Mouse (Mus musculus) limb, embryonic 12.5 days (tissue): ENCODE measurements around the gene Fgf12. TPM values are rescaled to one million over a fixed set of nuclear protein-coding genes. Genes with fewer than 3 reads are reported as not detected.

Experiments
- ATAC-seq: fragments of 200-750 bp; cut with Nextera tagmentation; 2 replicates; pipeline ENCODE4 v1.8.0; 2017; ENCODE audit warnings: low read depth, moderate TSS enrichment; ENCODE audit not compliant: insufficient number of reproducible peaks, insufficient read depth, low FRiP score, low TSS enrichment
- H3K27ac ChIP-seq: fragments of 300-500 bp; sonication (generic); 2 replicates; pipeline ENCODE4 v1.5.1; 2016; ENCODE audit warnings: mild to moderate bottlenecking, moderate library complexity
- H3K27me3 ChIP-seq: fragments of 300-500 bp; sonication (generic); 2 replicates; pipeline ENCODE4 v1.6.1; 2016; ENCODE audit warnings: mild to moderate bottlenecking, moderate library complexity
- H3K36me3 ChIP-seq: fragments of 300-500 bp; sonication (generic); 2 replicates; pipeline ENCODE4 v1.6.1; 2016; ENCODE audit warnings: mild to moderate bottlenecking, moderate library complexity
- H3K4me1 ChIP-seq: fragments of 300-500 bp; sonication (generic); replicated peaks from 2 replicates; pipeline ENCODE4 v1.6.1; 2016
- H3K4me2 ChIP-seq: fragments of 300-500 bp; sonication (generic); 2 replicates; pipeline ENCODE4 v1.6.1; 2016; ENCODE audit warnings: mild to moderate bottlenecking, moderate library complexity
- H3K4me3 ChIP-seq: fragments of 300-500 bp; sonication (generic); replicated peaks from 2 replicates; pipeline ENCODE4 v1.5.1; 2016; ENCODE audit warnings: mild to moderate bottlenecking
- H3K9ac ChIP-seq: fragments of 300-500 bp; sonication (generic); replicated peaks from 2 replicates; pipeline ENCODE4 v1.6.1; 2016; ENCODE audit warnings: mild to moderate bottlenecking, moderate library complexity
- H3K9me3 ChIP-seq: fragments of 300-500 bp; sonication (generic); 2 replicates; pipeline ENCODE4 v1.6.1; 2016; ENCODE audit warnings: mild to moderate bottlenecking, moderate library complexity
- WGBS: fragments of 180-500 bp; shearing (Covaris S2); methylation state at CpG from one replicate; pipeline ENCODE4 v1.1.7; 2016; 5-methylcytosine and 5-hydroxymethylcytosine counted together
- polyA plus RNA-seq: library from polyadenylated mRNA; unstranded; fragments of >200 nt; fragmentation: Nextera tagmentation; extraction: Ambion mirVana; gene quantifications from 2 replicates; pipeline ENCODE4 v1.2.1, GENCODE M21; 2016

The Fgf12 gene
- polyA plus RNA-seq, 1 experiment from 2014 or later = 5.2 TPM

DNA sequence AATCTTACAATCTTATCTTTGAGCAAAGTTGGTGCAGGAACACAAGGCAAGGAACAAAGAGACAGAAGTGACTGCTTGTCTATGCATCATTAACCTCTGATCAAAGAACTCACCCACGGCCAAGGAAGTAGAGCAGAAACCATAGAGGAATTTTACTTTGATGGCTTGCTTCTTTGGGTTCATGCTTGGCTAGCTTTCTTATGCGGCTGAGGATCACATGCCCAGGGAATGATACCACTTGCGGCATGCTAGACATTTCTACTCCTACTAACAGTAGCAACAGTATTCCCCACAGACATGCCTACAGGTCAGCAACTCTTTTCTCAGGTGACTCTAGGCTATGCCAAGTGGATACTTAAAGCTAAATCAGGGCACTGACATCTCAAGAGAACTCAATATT is 429.3 kb downstream of the Fgf12 start:
- Histone ChIP-seq H3K36me3 (no peaks in the 10 kb centered on the region), H3K9me3 (no peaks in the 10 kb centered on the region), H3K4me3 (no peak overlapping the region), H3K9ac (no peak overlapping the region), H3K27ac (no peak overlapping the region), H3K27me3 (no peaks in the 10 kb centered on the region), H3K4me1 (no peaks in the 10 kb centered on the region), H3K4me2 (no peak overlapping the region)
- 88% methylated on average over 3 of the region's 3 CpGs for WGBS
- no peak for ATAC-seq

DNA sequence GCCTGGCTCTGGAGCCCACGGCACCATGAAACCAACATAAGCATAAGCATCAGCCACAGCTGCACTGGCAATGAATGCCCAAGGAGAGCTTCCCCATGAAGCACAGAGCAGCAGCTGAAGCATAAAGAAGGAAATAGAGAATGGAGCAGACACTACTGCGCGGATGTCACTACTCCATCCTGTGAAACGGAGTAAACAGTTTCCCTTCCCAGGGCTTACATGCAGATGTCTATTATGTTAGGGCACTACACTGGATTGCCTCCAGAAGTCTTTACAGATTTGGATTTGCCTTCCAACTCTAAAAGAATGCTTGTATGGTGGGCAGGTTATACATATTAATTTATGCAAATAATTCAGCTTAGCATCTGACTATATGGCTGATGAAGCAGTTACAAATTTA is 441.2 kb downstream of the Fgf12 start:
- ATAC-seq = no peak
- Histone ChIP-seq H3K4me3 (no peak overlapping the region), H3K36me3 (no peaks in the 10 kb centered on the region), H3K27ac (no peak overlapping the region), H3K9ac (no peak overlapping the region), H3K4me2 (no peak overlapping the region), H3K27me3 (no peaks in the 10 kb centered on the region), H3K4me1 (no peaks in the 10 kb centered on the region), H3K9me3 (no peaks in the 10 kb centered on the region)
- 93% methylated on average over 4 of the region's 4 CpGs for WGBS

DNA sequence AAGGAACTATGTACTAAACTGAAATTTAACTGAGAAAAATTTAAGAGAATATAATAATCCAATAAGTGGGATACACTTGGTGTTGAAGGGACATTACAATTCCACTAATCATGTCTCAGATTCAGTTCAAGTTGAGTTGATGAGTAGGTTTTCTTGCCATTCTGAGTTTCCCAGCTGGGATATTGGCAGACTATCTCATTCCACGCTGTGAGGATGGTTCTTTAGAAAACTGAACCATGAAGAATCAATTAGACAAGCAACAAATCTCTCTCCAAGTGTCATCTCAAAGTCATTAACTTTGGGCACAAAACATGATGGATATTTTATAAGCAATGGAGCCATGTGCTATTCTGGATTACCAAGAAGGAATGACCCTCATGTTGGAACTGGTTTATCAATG is 449.0 kb downstream of the Fgf12 start:
- H3K4me3 ChIP-seq = no peak overlapping the region
- no peak overlapping the region for H3K9ac ChIP-seq
- no peak for ATAC-seq
- H3K4me2 ChIP-seq = no peak overlapping the region
- no peaks in the 10 kb centered on the region for H3K27me3 ChIP-seq
- 56% methylated on average over 1 of the region's 1 CpGs for WGBS
- H3K4me1 ChIP-seq = no peaks in the 10 kb centered on the region
- no peaks in the 10 kb centered on the region for H3K9me3 ChIP-seq
- H3K36me3 ChIP-seq = no peaks in the 10 kb centered on the region
- H3K27ac ChIP-seq = no peak overlapping the region

DNA sequence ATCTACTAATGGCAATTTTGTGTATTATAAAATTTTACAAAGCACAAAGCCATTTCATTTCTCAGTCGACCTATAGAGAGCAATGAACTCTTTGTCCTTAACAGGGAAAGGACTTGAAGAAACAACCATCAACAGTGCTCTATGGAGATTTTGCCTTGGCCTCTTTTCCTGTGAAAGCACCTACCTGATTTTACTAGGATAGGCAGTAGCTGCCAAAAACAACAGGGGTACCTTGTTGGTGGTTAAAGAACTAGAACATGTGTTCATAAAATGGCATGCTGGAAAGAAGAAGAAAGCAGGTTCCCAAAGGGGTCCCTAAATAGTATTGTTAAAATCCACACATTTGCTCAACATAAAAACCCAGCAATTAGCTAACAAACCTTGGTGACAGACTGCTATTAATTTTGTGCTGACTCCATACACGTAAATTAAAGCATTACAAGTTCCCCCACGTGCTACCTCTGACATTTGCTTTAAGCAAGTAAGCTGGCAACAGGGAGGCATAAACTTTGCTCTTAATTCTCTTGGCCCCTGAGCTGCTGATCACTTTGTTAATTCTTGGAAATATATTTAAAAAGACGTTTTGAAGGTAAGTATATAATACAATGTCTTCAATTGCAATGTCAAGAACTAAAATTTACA is 463.1 kb downstream of the Fgf12 start:
- Histone ChIP-seq H3K4me2 (no peak overlapping the region), H3K4me1 (0 out of 2 replicates have a peak, but pooled peaks cover 3% of the 10 kb centered on the region), H3K36me3 (no peaks in the 10 kb centered on the region), H3K9ac (no peak overlapping the region), H3K27ac (no peak overlapping the region), H3K9me3 (no peaks in the 10 kb centered on the region), H3K27me3 (no peaks in the 10 kb centered on the region), H3K4me3 (no peak overlapping the region)
- 31% methylated on average over 4 of the region's 4 CpGs for WGBS
- ATAC-seq = peak; percentile 79

DNA sequence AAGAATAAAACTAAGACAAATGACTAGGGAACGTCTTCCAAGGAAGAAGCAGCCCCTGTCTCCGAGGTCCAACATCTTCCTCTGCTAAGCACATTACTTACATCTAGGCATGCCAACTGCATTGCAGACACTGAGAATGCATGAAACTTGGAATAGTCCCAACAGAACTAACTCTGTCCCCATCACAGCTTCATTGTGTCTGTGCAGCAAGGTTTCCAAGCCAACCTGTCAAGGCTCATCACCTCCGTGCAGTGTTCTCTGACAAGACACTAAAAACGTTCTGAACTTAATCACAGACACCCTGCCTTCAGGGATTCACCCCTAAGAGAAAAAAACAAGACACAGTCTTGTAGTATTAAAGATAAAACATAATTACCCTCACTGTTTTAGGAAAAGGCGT is 495.0 kb downstream of the Fgf12 start:
- no peaks in the 10 kb centered on the region for H3K9me3 ChIP-seq
- no peaks in the 10 kb centered on the region for H3K27me3 ChIP-seq
- H3K4me3 ChIP-seq = no peak overlapping the region
- no peak overlapping the region for H3K27ac ChIP-seq
- no peaks in the 10 kb centered on the region for H3K4me1 ChIP-seq
- ATAC-seq = no peak
- no peak overlapping the region for H3K9ac ChIP-seq
- no peaks in the 10 kb centered on the region for H3K36me3 ChIP-seq
- H3K4me2 ChIP-seq = no peak overlapping the region
- 74% methylated on average over 5 of the region's 5 CpGs for WGBS

DNA sequence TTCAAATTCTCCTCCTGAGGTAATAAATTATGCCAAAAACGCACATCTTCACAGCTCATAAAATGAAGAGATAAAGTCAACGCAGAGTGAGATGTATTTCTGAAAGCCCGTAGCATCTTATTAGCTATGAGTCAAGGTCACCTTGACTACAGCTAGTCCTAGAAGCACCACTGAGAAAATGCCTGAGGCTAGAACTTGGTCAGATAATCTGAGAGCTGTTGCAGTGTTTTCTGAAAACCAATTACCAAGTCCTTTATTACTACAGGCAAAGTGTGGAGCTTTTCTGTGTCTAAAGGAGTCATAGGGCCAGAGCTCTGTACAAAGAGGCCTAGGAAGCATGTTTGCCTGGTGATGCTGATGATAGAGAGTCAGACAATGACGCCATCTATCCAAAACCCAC is 498.6 kb downstream of the Fgf12 start:
- Histone ChIP-seq H3K4me3 (no peak overlapping the region), H3K9ac (no peak overlapping the region), H3K27ac (no peak overlapping the region), H3K36me3 (no peaks in the 10 kb centered on the region), H3K4me2 (no peak overlapping the region), H3K4me1 (no peaks in the 10 kb centered on the region), H3K9me3 (no peaks in the 10 kb centered on the region), H3K27me3 (no peaks in the 10 kb centered on the region)
- 85% methylated on average over 4 of the region's 4 CpGs for WGBS
- ATAC-seq = no peak

DNA sequence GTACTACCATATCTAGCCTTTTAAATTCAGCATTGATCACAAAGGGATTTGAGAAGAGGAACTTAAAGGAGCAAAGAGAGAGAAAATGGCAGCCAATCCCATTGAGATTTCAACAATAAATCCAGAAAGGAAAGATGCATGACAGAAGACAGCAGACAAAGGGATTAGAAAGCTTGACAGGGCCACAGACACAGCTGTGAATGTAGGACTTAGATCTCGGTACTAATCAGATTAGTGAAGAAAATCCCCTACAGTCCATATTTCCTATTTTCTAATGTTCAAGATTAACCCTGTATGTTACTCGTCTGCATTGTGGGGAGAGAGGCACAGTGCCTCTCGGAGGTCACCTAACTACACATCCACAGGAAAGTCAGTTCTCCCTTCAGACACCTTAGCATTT is 500.9 kb downstream of the Fgf12 start:
- no peak for ATAC-seq
- no peak overlapping the region for H3K9ac ChIP-seq
- H3K9me3 ChIP-seq = no peaks in the 10 kb centered on the region
- 65% methylated on average over 3 of the region's 3 CpGs for WGBS
- H3K27me3 ChIP-seq = no peaks in the 10 kb centered on the region
- no peak overlapping the region for H3K4me2 ChIP-seq
- H3K27ac ChIP-seq = no peak overlapping the region
- no peak overlapping the region for H3K4me3 ChIP-seq
- no peaks in the 10 kb centered on the region for H3K36me3 ChIP-seq
- no peaks in the 10 kb centered on the region for H3K4me1 ChIP-seq

DNA sequence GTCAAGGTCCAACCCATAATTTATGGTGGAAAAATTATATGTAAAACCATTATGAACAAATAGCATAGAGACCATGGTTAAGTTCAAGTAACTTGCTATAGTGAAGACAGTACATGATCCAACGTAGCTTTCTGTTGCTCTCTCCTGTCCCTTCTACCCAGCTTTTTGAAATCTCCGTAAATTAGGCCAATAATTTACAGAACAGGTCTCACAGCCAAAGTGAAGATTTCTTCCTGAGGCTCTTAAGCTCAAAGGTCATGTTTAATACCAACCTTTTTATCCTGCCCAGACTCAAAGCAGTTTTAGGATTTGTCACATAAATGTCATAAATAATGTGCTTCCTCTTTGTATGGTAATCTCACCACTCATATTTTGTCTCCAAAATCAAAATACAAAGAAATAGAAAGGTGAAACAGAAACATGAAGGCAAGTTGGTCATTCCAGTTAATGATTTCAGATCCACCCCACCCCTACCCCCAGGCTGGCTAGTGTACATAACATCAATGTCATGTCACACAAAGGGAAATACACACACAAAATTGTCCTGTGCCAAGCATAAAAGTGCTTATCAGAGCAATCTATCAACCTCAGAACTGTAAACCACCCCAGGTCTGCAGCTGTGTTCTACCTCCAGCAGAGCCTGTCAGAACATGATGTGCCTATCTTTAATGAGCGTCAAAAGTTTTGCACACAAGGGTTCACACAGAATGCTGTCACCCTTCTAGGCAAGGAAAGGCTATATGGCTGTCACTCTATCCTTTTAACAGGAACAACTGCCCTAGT is 509.8 kb downstream of the Fgf12 start:
- Histone ChIP-seq H3K4me2 (no peak overlapping the region), H3K36me3 (no peaks in the 10 kb centered on the region), H3K4me3 (no peak overlapping the region), H3K9me3 (no peaks in the 10 kb centered on the region), H3K27me3 (no peaks in the 10 kb centered on the region), H3K4me1 (peaks cover 6% of the 10 kb centered on the region), H3K9ac (no peak overlapping the region), H3K27ac (no peak overlapping the region)
- ATAC-seq = no peak
- WGBS = 72% methylated on average over 3 of the region's 3 CpGs

DNA sequence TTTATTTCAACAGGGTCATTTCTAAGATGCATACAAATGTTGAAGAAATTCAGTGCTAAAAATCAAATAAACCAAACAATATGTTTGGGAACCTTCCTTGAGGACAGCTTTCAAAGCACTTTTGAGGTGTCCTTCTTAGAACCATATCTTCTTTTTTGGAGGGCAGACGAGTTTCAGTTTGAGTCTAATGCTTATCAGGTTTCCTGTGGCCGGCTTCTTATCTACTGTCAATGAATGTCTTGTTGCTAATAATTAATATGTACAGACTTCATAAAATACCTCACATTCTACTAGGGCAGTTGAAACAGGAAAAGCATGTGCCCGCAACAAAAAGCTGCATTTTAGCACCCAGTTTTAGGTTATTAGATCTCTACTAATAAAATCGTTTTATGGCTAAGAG is 513.5 kb downstream of the Fgf12 start:
- Histone ChIP-seq H3K9ac (no peak overlapping the region), H3K27ac (no peak overlapping the region), H3K9me3 (no peaks in the 10 kb centered on the region), H3K36me3 (no peaks in the 10 kb centered on the region), H3K4me3 (no peak overlapping the region), H3K4me2 (no peak overlapping the region), H3K4me1 (peaks cover 9% of the 10 kb centered on the region), H3K27me3 (no peaks in the 10 kb centered on the region)
- WGBS = 75% methylated on average over 4 of the region's 4 CpGs
- no peak for ATAC-seq

DNA sequence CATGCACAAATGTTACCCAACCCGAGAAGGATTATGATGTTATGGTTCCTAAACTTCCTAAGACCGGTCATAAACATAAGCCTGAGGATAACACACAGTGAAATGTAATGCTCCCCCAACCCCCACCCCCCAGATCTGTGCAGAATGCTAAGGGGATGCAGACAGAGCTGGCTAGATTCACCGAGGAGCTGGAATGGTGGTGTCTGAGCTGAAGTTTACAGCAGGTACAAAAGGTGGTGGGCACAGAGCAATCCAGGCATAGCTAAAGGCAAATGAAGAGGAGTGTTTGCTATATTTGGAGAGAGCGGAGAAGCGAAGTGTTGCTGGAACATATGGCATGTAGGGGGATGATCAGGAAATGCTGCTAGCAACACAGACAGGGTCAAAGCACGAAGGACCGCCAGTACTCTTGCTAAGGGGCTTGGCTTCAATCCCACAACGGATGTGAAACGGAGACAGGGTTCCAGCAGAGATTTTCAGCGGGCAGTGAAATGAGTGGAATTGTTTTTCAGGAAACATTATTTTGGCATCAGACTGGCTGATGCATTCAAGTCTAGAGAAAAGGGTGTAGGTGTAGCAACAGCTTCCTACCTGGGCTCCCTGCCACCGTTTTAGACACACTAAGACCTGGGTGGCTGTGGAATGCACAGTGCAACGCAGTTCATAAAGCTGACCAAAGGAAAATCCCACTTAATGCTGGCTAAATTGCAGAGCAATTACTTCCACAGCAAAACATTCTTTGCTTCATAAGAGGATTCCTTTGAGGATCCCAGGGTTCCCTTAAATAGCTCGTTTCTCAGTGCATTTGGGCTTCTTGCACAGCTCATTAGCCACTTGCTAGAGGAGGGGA is 514.6 kb downstream of the Fgf12 start:
- WGBS = 38% methylated on average over 13 of the region's 13 CpGs
- Histone ChIP-seq H3K4me2 (peak overlapping the region; percentile 37), H3K36me3 (no peaks in the 10 kb centered on the region), H3K27me3 (no peaks in the 10 kb centered on the region), H3K27ac (peak overlapping the region; percentile 64), H3K9me3 (no peaks in the 10 kb centered on the region), H3K4me1 (peaks cover 9% of the 10 kb centered on the region), H3K9ac (no peak overlapping the region), H3K4me3 (no peak overlapping the region)
- peak; percentile 78 for ATAC-seq

DNA sequence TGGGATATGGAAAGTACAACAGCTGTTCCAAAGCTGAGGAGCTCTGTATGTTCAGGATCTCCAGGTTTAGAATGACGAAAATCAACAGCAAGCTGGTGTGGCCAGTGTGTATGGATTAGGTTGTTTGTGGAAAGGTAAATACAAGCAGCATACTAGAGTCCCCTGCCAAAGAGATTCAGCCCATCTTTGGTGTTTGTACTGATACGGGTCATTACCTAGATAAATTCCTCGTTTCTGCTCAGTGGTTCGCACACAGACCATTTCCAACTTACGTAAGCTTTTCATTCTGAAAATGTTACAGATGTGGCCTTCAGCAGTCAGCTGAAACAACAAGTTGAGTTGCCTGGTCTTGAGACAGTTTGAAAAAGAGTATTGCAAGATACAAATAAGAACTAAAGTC is 536.9 kb downstream of the Fgf12 start:
- WGBS = 87% methylated on average over 5 of the region's 5 CpGs
- Histone ChIP-seq H3K9ac (no peak overlapping the region), H3K36me3 (no peaks in the 10 kb centered on the region), H3K4me3 (no peak overlapping the region), H3K27ac (no peak overlapping the region), H3K9me3 (no peaks in the 10 kb centered on the region), H3K4me1 (no peaks in the 10 kb centered on the region), H3K4me2 (no peak overlapping the region), H3K27me3 (no peaks in the 10 kb centered on the region)
- no peak for ATAC-seq
